Mouse (Mus musculus): ENCODE measurements at regions not wholly inside any gene's neighbourhood (a gene's known extent, or its start where the extent isn't known, plus 50 kb on each side); places are given as distances from the start of the nearest gene placed in this dataset.

GRCm38 (mm10) chr14:78438064-78438677, 98.4 kb downstream of the Akap11 start:
- no peak for DNase-seq (ENCODE audit: low read depth, low spot score)

GRCm38 (mm10) chr14:78436586-78436985, 100.0 kb downstream of the Akap11 start:
- no peak for DNase-seq (ENCODE audit: low read depth, low spot score)

- no peak for DNase-seq (ENCODE audit: low read depth, low spot score)
Observed at GRCm38 (mm10) chr14:78435982-78436381, 100.6 kb downstream of the Akap11 start.

DNA sequence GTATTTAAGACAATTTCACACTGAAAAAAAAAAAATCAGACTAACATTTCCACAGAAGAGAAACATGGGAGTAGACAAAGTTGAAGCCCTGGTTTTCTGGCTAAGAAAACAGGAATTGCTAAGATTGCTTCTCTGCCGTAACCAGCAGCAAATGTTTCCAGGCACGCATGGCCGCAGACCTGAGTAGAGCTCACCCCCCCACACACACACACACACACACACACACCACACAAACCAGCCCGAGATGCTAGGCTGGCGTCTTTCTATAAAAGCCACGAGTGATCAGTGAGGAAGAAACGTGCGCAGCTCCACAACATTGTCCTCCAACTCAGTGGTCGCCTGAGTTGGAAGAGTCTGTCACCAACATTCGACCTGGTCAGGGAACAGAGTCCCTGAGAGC, 101.0 kb downstream of the Akap11 start:
- DNase-seq (ENCODE audit: low read depth, low spot score): no peak

DNA sequence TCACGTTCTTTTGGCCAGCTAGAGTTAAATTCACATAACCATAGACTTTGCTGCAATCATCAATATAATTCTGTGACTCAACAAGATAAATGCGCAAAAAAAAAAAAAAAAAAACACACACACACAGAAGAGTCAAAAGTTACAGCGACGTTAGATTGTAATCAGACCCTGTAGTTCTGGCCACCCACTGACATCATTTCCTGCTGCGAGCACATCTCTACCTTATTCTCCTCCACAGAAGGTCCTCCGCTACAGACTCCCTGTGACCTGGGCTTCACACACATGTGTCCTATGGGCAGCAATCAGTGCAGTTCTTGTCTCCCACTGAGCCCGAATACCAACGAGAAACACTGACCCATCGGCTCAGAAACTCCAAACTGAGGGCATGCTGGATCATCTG, 101.9 kb downstream of the Akap11 start:
- DNase-seq (ENCODE audit: low read depth, low spot score): no peak

DNA sequence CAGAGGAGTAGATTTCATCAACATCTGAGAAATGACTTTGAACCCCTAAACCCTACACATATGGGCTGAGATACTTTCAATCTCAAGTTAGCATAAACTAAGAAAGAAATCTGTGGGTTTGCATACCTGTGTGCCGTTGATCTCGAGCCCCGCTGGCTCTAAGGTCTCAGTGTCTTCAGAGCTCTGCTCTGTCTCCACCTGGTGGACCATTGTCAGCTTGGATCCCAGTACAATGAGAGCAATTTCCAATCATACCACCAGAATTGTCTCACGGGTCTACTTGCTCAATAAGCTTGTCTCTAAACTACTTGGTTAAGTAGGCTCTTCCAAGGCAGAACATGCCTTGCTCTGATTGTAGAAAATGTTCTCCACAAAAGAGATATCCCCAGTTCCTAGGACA, 102.5 kb downstream of the Akap11 start:
- no peak for DNase-seq (ENCODE audit: low read depth, low spot score)

DNA sequence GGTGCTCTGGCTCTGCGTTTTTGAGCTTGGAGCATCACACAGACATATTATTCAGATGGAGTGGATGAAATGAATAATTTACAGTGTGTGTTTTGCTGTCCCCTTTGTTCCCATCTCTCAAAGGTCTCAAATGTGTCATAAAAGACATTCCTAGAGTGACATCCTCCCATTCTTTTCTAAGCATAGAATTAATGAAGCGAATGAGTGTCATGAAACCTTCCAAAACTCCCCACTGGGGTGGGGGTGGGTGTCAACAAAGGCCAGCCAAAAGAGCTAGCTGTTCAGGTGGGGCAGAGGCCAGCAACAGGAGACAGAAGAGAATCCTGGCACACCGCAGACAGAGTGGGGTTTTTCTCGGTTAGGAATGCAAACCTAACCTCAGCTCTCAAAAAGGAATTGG, 104.1 kb downstream of the Akap11 start:
- no peak for DNase-seq (ENCODE audit: low read depth, low spot score)

- no peak for DNase-seq (ENCODE audit: low read depth, low spot score)
Observed at GRCm38 (mm10) chr14:78431931-78432330, 104.7 kb downstream of the Akap11 start.

- peak; percentile 42 for DNase-seq (ENCODE audit: low read depth, low spot score)
Observed at GRCm38 (mm10) chr14:78431406-78431805, 105.2 kb downstream of the Akap11 start.

GRCm38 (mm10) chr14:78428233-78429019, 108.2 kb downstream of the Akap11 start:
- DNase-seq (ENCODE audit: low read depth, low spot score): peak; percentile 48

- DNase-seq (ENCODE audit: low read depth, low spot score): no peak
Observed at GRCm38 (mm10) chr14:78427062-78427461, 109.5 kb downstream of the Akap11 start.

GRCm38 (mm10) chr14:78422601-78423000, 114.0 kb downstream of the Akap11 start:
- DNase-seq (ENCODE audit: low read depth, low spot score): no peak

DNA sequence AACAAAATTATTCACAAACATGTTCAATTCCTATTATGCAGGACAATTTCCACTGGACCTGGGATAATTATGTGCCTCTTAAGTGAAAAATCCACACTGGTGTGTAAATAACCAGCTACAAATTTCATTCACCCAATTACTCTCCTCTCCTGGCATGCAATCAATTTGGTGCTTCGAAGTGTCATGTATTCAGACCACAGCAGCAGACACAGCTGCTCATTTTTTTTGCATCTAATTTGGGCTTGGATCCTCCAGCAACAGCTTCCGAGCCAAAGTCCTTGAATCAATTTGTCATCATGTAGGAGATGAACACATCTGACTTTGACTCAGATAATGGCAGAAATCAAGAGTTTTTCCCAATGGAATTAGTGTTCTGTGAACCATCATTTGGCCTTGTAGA, 113.1 kb upstream of the Tnfsf11 start:
- no peak for DNase-seq (ENCODE audit: low read depth, low spot score)

DNA sequence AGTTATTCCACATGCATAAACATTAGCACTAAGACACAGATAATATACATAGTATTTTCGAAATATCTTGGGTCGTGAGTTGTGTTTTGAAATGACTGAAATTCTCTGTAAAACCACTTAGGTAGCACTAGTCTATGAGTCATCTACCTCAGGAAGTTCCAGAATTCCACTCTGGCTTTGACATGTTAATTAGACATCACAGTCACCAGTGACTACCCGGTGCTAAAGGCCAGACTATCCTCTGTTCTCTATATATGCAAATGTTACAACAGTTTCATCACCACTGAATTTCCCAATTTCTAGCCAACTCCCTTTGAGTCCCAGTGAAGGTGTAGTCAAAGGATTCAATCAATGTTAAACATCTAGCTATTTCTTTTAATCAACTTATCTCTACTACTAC, 112.3 kb upstream of the Tnfsf11 start:
- DNase-seq (ENCODE audit: low read depth, low spot score): no peak

GRCm38 (mm10) chr14:78405568-78405967, 97.7 kb upstream of the Tnfsf11 start:
- DNase-seq (ENCODE audit: low read depth, low spot score): no peak

DNA sequence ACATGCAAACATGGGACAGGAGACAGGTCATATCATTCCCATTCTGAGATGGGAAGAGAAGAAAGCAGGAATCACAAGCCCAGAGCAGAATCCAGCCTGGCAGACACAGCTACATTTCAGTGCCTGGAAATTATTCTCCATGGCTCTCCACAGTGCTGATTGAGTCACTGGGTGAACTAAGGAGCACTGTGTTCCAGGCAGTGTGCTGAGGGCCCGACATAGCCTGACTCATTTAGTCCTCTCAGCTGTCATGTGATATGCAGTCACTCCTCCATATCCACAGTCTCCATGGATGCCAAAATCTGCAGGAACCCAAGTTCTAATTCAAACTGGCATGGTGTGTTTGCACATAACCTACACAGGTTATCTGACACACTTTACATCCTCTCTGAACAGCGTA, 90.1 kb upstream of the Tnfsf11 start:
- DNase-seq (ENCODE audit: low read depth, low spot score): no peak

GRCm38 (mm10) chr14:78395631-78396030, 87.8 kb upstream of the Tnfsf11 start:
- DNase-seq (ENCODE audit: low read depth, low spot score): no peak

GRCm38 (mm10) chr14:78387011-78387410, 79.2 kb upstream of the Tnfsf11 start:
- no peak for DNase-seq (ENCODE audit: low read depth, low spot score)

DNA sequence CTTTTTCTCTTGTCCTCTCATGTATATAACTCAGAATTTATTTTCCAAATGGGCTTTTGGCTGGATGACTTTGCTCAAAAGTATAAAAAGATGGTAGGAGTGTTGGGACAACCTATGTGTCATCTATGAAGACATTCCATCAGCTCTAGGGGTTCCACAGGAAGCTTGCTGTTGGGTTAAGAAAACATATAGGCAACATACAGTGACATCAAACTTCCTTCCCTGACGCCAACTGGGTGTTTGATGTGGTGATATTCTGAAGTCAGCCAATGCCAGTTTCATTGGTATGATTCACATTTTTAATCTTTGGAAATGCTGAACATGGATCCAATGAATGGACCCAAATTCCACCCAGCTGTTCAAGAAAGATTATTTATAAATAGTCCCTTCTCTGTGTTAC, 76.5 kb upstream of the Tnfsf11 start:
- DNase-seq (ENCODE audit: low read depth, low spot score): no peak

DNA sequence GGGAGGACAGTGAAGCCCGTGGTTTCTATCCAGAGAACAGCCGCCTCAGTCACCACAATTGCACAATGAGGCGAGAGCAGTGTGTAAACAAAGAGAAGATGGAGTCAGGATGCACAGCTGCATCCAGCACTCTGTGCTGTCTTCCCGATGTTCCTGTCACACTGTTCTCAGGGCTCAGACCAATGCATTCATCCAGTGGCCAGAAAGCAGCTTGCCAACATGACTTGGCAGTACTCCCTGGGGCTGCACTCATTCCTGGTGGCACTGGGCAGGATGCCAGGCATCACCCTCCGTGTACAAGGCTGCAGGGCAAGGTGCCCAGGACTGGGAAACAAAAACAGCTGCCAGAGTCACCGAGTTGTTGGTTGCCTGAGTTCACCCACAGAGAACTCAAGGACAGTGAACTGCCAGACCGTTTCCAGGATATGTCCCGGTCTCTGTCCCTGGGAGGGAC, 75.4 kb upstream of the Tnfsf11 start:
- DNase-seq (ENCODE audit: low read depth, low spot score): peak; percentile 74

- DNase-seq (ENCODE audit: low read depth, low spot score): no peak
Observed at GRCm38 (mm10) chr14:78380011-78380410, 72.2 kb upstream of the Tnfsf11 start.

DNA sequence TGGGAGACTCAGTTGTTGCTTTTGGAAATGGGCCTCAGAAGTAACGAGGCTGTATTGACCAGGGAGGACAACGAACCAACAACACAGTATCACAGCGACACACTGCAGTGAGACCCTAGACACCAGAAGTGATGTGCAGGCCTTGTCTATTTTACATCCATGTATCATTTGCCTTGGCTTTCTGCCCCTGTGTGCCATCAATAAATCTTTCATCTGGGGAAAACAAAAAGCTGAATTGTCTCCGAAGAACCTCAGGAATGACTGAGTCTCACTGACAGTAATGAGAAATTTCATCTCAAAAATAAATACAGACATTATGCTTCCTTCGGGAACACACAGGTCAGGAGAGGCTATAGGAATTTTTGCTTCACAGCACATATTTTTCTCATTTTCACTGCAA, 68.7 kb upstream of the Tnfsf11 start:
- DNase-seq (ENCODE audit: low read depth, low spot score): no peak

GRCm38 (mm10) chr14:78375746-78376495, 68.1 kb upstream of the Tnfsf11 start:
- DNase-seq (ENCODE audit: low read depth, low spot score): no peak

Measured in telencephalon, adult 2 months (tissue).